Mouse (Mus musculus): Measurements from ENCODE around the gene Slc51a. TPM values are rescaled to one million over a fixed set of nuclear protein-coding genes. Genes with fewer than 3 reads are reported as not detected.
A peak's percentile ranks its signal among the peaks of the same experiment; 100 is the strongest.
"Not testable (repeated sequence)": the region's sequence is repeated elsewhere in the genome, so short reads cannot be mapped to it uniquely, and the experiment has no call there.

Slc51a gene
- polyA plus RNA-seq, 1 experiment from 2014 or later = 0.25 TPM

DNA sequence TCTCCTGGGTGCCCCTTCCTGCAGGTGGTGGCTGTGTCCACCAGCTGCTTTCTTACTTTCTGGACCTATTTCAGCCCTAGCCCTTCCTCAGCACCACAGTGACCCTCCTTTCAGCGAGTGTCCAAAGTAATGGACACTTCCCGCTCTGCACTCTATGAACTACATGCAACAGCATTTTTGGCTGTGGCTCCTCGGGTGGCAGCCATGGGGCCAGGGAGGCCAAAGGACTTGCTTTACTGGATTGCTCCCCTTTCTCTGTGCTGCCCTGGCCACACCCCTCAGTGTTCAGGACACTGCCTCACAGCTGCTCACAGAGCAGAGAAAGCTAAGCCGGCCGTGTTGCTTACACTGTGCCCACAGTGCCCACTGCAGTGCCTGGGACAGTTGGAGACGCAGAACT, 16.0 kb upstream of the Slc51a start:
- ATAC-seq (ENCODE audit: low FRiP score) (no peak), DNase-seq (ENCODE audit: low spot score) (no peak)
- Histone ChIP-seq H3K27ac (ENCODE audit: low read depth, low read length) (no peak overlapping the region), H3K9ac (ENCODE audit: low read depth, low read length) (no peak overlapping the region), H3K4me1 (replicated peaks; ENCODE audit: control insufficient read depth, insufficient read depth, low read length) (0 out of 2 replicates have a peak, but pooled peaks cover 2% of the 10 kb centered on the region), H3K27me3 (ENCODE audit: control insufficient read depth, insufficient read depth, low read length) (no peaks in the 10 kb centered on the region), H3K9me3 (ENCODE audit: control insufficient read depth, low read length) (no peaks in the 10 kb centered on the region), H3K4me3 (ENCODE audit: low read depth, low read length) (no peak overlapping the region), H3K4me2 (replicated peaks; ENCODE audit: low read depth, low read length) (no peak overlapping the region), H3K36me3 (ENCODE audit: control insufficient read depth, insufficient read depth, low read length) (no peaks in the 10 kb centered on the region)
- WGBS = 74% methylated on average over 6 of the region's 6 CpGs

DNA sequence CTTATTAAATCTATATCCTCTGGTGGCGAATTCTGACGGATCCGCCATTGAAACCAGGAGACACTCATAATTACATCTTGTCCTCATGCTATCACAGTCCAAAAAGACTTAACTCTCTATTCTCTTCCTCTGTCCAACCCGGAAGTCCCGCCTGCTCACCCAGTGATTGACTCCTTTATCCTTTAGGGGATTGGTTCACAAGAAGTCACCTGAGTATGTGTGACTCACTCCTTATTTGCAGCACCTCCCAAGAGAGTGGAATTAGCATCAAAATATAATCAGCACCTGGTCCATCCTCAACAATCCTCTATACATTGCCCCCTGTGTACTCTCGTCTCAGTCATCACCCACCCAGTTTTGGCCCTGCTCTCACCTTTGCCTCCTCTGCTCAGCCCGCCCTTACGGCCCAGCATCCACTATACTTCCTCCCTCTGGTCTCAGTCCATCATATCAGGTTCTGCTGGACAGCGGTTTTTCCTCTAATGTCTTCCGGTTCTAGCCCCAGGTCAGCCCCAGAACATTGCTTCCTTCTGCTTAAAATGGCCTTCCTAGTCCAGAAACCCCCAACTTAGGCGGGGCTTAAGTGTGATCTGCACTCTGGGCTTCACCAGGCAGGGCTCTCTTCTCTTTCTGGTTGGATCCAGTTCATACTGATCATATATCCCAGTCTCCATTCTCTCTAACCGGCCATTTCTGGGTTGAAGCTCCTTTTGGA, 15.1 kb upstream of the Slc51a start:
- Histone ChIP-seq H3K27ac (ENCODE audit: low read depth, low read length) (no peak overlapping the region), H3K9me3 (ENCODE audit: control insufficient read depth, low read length) (no peaks in the 10 kb centered on the region), H3K36me3 (ENCODE audit: control insufficient read depth, insufficient read depth, low read length) (no peaks in the 10 kb centered on the region), H3K4me2 (replicated peaks; ENCODE audit: low read depth, low read length) (no peak overlapping the region), H3K4me1 (replicated peaks; ENCODE audit: control insufficient read depth, insufficient read depth, low read length) (0 out of 2 replicates have a peak, but pooled peaks cover 2% of the 10 kb centered on the region), H3K9ac (ENCODE audit: low read depth, low read length) (no peak overlapping the region), H3K27me3 (ENCODE audit: control insufficient read depth, insufficient read depth, low read length) (no peaks in the 10 kb centered on the region), H3K4me3 (ENCODE audit: low read depth, low read length) (no peak overlapping the region)
- 87% methylated on average over 12 of the region's 12 CpGs for WGBS
- DNase-seq (ENCODE audit: low spot score) (no peak), ATAC-seq (ENCODE audit: low FRiP score) (no peak)

DNA sequence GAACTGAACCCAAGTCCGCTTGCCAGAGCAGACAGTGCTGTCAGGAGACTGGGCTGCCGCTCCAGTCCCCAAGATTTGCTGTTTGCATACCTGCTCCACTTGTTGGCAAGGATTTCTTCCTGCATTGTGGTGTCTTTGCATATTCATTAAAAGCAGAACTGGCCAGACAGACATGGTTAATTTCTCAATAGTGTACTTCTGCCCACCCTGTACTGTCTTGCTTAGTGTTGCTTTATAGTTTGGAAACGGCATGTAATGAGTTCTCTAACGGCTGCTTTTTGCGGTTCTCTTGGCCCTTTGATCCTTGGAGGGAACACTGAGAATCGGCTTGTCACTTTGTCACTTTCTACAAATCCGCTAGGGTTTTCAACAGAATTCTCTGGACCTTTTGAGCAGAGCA, 13.8 kb upstream of the Slc51a start:
- Histone ChIP-seq H3K9me3 (ENCODE audit: control insufficient read depth, low read length) (no peaks in the 10 kb centered on the region), H3K27ac (ENCODE audit: low read depth, low read length) (no peak overlapping the region), H3K4me1 (replicated peaks; ENCODE audit: control insufficient read depth, insufficient read depth, low read length) (0 out of 2 replicates have a peak, but pooled peaks cover 2% of the 10 kb centered on the region), H3K36me3 (ENCODE audit: control insufficient read depth, insufficient read depth, low read length) (no peaks in the 10 kb centered on the region), H3K9ac (ENCODE audit: low read depth, low read length) (no peak overlapping the region), H3K4me3 (ENCODE audit: low read depth, low read length) (no peak overlapping the region), H3K4me2 (replicated peaks; ENCODE audit: low read depth, low read length) (no peak overlapping the region), H3K27me3 (ENCODE audit: control insufficient read depth, insufficient read depth, low read length) (no peaks in the 10 kb centered on the region)
- ATAC-seq (ENCODE audit: low FRiP score) (no peak), DNase-seq (ENCODE audit: low spot score) (no peak)
- 84% methylated on average over 7 of the region's 7 CpGs for WGBS

DNA sequence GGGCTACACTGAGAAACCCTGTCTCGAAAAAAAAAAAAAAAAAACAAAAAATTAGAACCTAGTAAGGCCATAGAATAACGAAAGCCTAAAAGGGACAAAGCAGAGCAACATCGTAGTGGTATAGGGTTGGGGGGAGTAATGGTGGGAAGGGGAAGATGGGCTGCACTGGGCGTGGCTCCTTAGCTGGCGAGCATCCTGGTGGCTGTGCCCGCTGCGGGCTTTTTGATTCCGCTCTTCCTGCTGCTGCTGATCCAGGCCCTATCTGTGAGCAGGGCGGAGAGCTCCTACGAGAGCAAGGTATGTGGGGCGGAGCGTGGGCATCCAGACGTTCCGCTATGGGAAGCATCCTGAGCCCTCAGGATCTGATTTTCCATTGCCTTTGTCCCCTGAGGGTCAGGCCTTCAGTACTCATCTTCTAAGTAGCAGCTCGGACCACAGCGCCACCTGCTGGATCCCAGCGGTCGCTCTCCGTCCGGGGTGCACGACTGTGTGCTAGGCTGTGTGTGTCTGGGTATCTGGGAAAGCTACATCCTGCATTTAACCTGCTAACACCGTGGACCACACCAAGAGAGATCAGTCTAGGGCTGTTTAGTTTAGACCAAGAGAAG, 11.9 kb upstream of the Slc51a start:
- no peaks in the 10 kb centered on the region for H3K27me3 ChIP-seq (ENCODE audit: control insufficient read depth, insufficient read depth, low read length)
- no peaks in the 10 kb centered on the region for H3K36me3 ChIP-seq (ENCODE audit: control insufficient read depth, insufficient read depth, low read length)
- H3K9me3 ChIP-seq (ENCODE audit: control insufficient read depth, low read length) = no peaks in the 10 kb centered on the region
- H3K27ac ChIP-seq (ENCODE audit: low read depth, low read length) = no peak overlapping the region
- 0 out of 2 replicates have a peak, but pooled peaks cover 2% of the 10 kb centered on the region for H3K4me1 ChIP-seq (replicated peaks; ENCODE audit: control insufficient read depth, insufficient read depth, low read length)
- DNase-seq (ENCODE audit: low spot score) (peak; percentile 95), ATAC-seq (ENCODE audit: low FRiP score) (peak; percentile 91)
- H3K4me3 ChIP-seq (ENCODE audit: low read depth, low read length) = peak overlapping the region; percentile 26
- 11% methylated on average over 22 of the region's 22 CpGs for WGBS
- H3K9ac ChIP-seq (ENCODE audit: low read depth, low read length) = peak overlapping the region; percentile 73
- H3K4me2 ChIP-seq (replicated peaks; ENCODE audit: low read depth, low read length) = peak overlapping the region; percentile 47

DNA sequence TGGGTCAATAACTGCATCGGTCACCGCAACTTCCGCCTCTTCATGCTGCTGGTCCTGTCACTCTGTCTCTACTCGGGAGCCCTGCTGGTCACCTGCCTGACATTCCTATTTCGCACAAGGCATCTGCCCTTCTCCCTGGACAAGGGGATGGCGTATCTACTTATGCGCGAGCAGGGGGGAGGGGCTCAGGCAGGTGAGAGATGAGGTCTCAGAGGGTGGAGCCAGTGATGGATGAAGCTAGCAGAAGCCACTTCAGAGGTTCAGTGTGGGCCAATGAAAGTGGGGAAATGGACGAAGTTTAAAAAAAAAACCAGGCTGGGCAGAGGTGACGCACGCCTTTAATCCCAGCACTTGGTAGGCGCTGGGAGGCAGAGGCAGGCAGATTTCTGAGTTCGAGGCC, 11.3 kb upstream of the Slc51a start:
- Histone ChIP-seq H3K27ac (ENCODE audit: low read depth, low read length) (no peak overlapping the region), H3K4me2 (replicated peaks; ENCODE audit: low read depth, low read length) (no peak overlapping the region), H3K36me3 (ENCODE audit: control insufficient read depth, insufficient read depth, low read length) (no peaks in the 10 kb centered on the region), H3K27me3 (ENCODE audit: control insufficient read depth, insufficient read depth, low read length) (no peaks in the 10 kb centered on the region), H3K4me1 (replicated peaks; ENCODE audit: control insufficient read depth, insufficient read depth, low read length) (0 out of 2 replicates have a peak, but pooled peaks cover 2% of the 10 kb centered on the region), H3K9ac (ENCODE audit: low read depth, low read length) (no peak overlapping the region), H3K9me3 (ENCODE audit: control insufficient read depth, low read length) (no peaks in the 10 kb centered on the region), H3K4me3 (ENCODE audit: low read depth, low read length) (no peak overlapping the region)
- DNase-seq (ENCODE audit: low spot score) (no peak), ATAC-seq (ENCODE audit: low FRiP score) (no peak)
- WGBS = 56% methylated on average over 13 of the region's 13 CpGs

DNA sequence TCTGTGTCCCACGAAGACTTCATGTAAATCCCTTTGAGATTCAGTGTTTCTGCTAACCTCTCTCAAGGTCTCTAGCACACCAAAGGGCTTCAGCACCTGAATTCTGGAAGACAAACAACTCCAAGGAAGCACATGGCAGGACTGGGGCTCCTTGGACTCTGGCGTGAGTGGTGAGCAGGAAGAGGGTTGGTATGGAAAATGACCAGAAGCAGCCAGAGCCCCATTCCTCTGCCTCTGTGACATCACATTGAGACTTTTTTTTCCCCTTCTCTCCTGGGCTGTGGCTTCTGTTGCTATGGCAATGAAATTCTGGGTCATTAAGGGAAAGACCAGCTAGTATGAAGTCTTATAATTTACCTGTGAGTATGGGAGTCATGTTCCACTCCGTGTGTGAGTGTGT, 8.3 kb upstream of the Slc51a start, which contains the start of gene Zdhhc19:
Zdhhc19 (plus strand) TSS at position 301 of the 400 bp plus-strand sequence.
- no peak within 1 kb of the TSS for H3K27ac ChIP-seq (ENCODE audit: low read depth, low read length)
- DNase-seq (ENCODE audit: low spot score) (no peak), ATAC-seq (ENCODE audit: low FRiP score) (no peak)
- H3K4me2 ChIP-seq (replicated peaks; ENCODE audit: low read depth, low read length) = no peak within 1 kb of the TSS
- H3K27me3 ChIP-seq (ENCODE audit: control insufficient read depth, insufficient read depth, low read length) = no peaks in the 10 kb centered on the region
- WGBS = 85% methylated on average over 3 of the region's 3 CpGs
- no peaks in the 10 kb centered on the region for H3K36me3 ChIP-seq (ENCODE audit: control insufficient read depth, insufficient read depth, low read length)
- no peak within 1 kb of the TSS for H3K9ac ChIP-seq (ENCODE audit: low read depth, low read length)
- no peak within 1 kb of the TSS for H3K4me3 ChIP-seq (ENCODE audit: low read depth, low read length)
- 0 out of 2 replicates have a peak, but pooled peaks cover 2% of the 10 kb centered on the region for H3K4me1 ChIP-seq (replicated peaks; ENCODE audit: control insufficient read depth, insufficient read depth, low read length)
- H3K9me3 ChIP-seq (ENCODE audit: control insufficient read depth, low read length) = no peaks in the 10 kb centered on the region

DNA sequence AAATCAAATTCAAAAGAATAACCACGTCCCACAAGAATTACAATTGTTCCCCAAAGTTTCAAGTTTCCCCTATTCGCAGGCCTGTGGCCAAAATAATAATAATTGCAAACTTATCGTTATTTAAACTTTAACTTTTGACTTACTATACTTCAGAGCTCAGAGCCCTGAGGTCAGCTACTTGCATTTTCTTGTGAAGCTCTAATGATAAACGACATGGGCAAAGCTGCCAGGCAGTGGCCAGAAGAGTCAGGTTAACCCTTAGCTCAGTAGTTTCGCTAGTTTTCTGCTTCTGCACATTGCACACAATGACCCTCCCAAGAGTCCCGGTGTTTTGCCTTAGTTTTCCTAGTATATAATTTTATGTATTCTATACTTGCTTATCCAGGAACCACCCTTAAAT, 6.7 kb upstream of the Slc51a start:
- H3K27me3 ChIP-seq (ENCODE audit: control insufficient read depth, insufficient read depth, low read length); H3K4me3 ChIP-seq (ENCODE audit: low read depth, low read length); H3K9me3 ChIP-seq (ENCODE audit: control insufficient read depth, low read length); H3K4me2 ChIP-seq (replicated peaks; ENCODE audit: low read depth, low read length); H3K9ac ChIP-seq (ENCODE audit: low read depth, low read length); ATAC-seq (ENCODE audit: low FRiP score); H3K27ac ChIP-seq (ENCODE audit: low read depth, low read length); DNase-seq (ENCODE audit: low spot score); H3K36me3 ChIP-seq (ENCODE audit: control insufficient read depth, insufficient read depth, low read length); H3K4me1 ChIP-seq (replicated peaks; ENCODE audit: control insufficient read depth, insufficient read depth, low read length): not testable (repeated sequence)
- WGBS = 77% methylated on average over 6 of the region's 6 CpGs

DNA sequence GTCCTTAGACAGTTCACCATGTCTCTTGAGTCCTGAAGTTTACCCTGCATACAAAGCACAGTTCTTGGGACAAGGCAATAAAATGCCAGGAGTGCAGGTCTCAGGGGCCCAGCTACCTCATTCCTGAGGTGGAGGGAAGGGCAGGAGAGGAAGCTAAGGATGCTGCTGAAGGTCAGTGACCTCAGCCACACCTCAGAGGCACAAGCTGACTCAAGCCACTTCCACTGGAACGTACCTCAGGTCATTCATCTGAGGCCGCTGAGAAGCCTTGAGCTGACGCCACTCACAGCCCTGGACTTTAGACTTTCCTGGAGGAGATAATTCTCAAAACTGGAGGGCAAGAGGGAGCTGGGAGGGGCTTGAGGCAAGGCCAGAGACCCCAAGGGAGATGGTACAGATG, 1.3 kb upstream of the Slc51a start:
- no peaks in the 10 kb centered on the region for H3K9me3 ChIP-seq (ENCODE audit: control insufficient read depth, low read length)
- 87% methylated on average over 3 of the region's 3 CpGs for WGBS
- no peak overlapping the region for H3K4me2 ChIP-seq (replicated peaks; ENCODE audit: low read depth, low read length)
- no peaks in the 10 kb centered on the region for H3K27me3 ChIP-seq (ENCODE audit: control insufficient read depth, insufficient read depth, low read length)
- ATAC-seq (ENCODE audit: low FRiP score) (no peak), DNase-seq (ENCODE audit: low spot score) (no peak)
- H3K9ac ChIP-seq (ENCODE audit: low read depth, low read length) = no peak overlapping the region
- H3K4me1 ChIP-seq (replicated peaks; ENCODE audit: control insufficient read depth, insufficient read depth, low read length) = 0 out of 2 replicates have a peak, but pooled peaks cover 2% of the 10 kb centered on the region
- no peak overlapping the region for H3K4me3 ChIP-seq (ENCODE audit: low read depth, low read length)
- no peaks in the 10 kb centered on the region for H3K36me3 ChIP-seq (ENCODE audit: control insufficient read depth, insufficient read depth, low read length)
- no peak overlapping the region for H3K27ac ChIP-seq (ENCODE audit: low read depth, low read length)

DNA sequence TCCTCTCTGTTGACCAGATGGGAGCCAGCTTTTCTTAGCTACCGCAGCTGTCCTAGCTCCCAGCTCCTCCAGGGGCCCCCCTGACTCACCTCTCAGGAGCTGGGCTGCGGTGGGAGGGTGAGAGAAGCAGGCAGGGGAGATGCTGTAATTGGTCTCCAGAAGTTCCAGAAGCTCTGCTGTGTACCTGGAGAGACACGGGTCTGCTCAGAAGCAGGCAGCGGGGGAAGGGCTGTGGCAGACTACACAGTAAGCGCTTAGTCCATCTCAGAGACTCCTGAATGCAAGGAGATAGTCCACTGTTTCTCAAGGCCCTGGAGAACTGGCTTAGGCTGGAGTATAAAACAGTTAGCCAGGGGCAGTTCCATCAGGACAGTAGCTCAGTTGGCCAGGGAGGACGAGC, 1.6 kb downstream of the Slc51a start:
- Histone ChIP-seq H3K36me3 (ENCODE audit: control insufficient read depth, insufficient read depth, low read length) (no peaks in the 10 kb centered on the region), H3K27me3 (ENCODE audit: control insufficient read depth, insufficient read depth, low read length) (no peaks in the 10 kb centered on the region), H3K27ac (ENCODE audit: low read depth, low read length) (no peak overlapping the region), H3K4me1 (replicated peaks; ENCODE audit: control insufficient read depth, insufficient read depth, low read length) (0 out of 2 replicates have a peak, but pooled peaks cover 2% of the 10 kb centered on the region), H3K4me3 (ENCODE audit: low read depth, low read length) (no peak overlapping the region), H3K4me2 (replicated peaks; ENCODE audit: low read depth, low read length) (no peak overlapping the region), H3K9ac (ENCODE audit: low read depth, low read length) (no peak overlapping the region), H3K9me3 (ENCODE audit: control insufficient read depth, low read length) (no peaks in the 10 kb centered on the region)
- WGBS = 79% methylated on average over 6 of the region's 6 CpGs
- DNase-seq (ENCODE audit: low spot score) (no peak), ATAC-seq (ENCODE audit: low FRiP score) (no peak)

All from hindbrain, embryonic 11.5 days (tissue).